Mouse (Mus musculus) layer of hippocampus, postnatal 14 days (tissue): Measurements from ENCODE around the gene Cdh15. TPM values are rescaled to one million over a fixed set of nuclear protein-coding genes. Genes with fewer than 3 reads are reported as not detected.

Source experiments
- DNase-seq, 2 experiments: peaks; one replicate each; pipeline ENCODE4 v3.0.0; 2021 to 2022; ENCODE audit warnings: low spot score in 2 of 2, mixed read lengths in 1 of 2
- total RNA-seq, 2 experiments: library from RNA; stranded (reverse); gene quantifications; 2 replicates each; pipeline ENCODE4 v1.2.3; 2021

Cdh15 gene
- total RNA-seq, 2 experiments from 2014 or later: 0.93 to 1.2 TPM

GRCm38 (mm10) chr8:122880302-122880701 lies 32.5 kb downstream of the Cdh15 start:
- no peak for DNase-seq

GRCm38 (mm10) chr8:122883671-122884070 lies 35.9 kb downstream of the Cdh15 start:
- no peak for DNase-seq

GRCm38 (mm10) chr8:122891440-122891839 lies 43.7 kb downstream of the Cdh15 start:
- no peak for DNase-seq

- DNase-seq: no peak
Observed at GRCm38 (mm10) chr8:122893451-122893850, 45.7 kb downstream of the Cdh15 start.

GRCm38 (mm10) chr8:122896317-122896716 lies 48.6 kb downstream of the Cdh15 start:
- no peak for DNase-seq

- no peak for DNase-seq
Observed at GRCm38 (mm10) chr8:122897200-122897599, 49.4 kb downstream of the Cdh15 start.

GRCm38 (mm10) chr8:122898018-122898417 lies 50.3 kb downstream of the Cdh15 start:
- no peak for DNase-seq

GRCm38 (mm10) chr8:122898473-122898872 lies 50.7 kb downstream of the Cdh15 start:
- DNase-seq: no peak

- DNase-seq: no peak
Observed at GRCm38 (mm10) chr8:122899085-122899484, 51.3 kb downstream of the Cdh15 start.

- DNase-seq: no peak
Observed at GRCm38 (mm10) chr8:122901476-122901875, 53.7 kb downstream of the Cdh15 start.

- no peak for DNase-seq
Observed at GRCm38 (mm10) chr8:122901892-122902515, 54.2 kb downstream of the Cdh15 start.

- DNase-seq: no peak
Observed at GRCm38 (mm10) chr8:122902581-122902980, 54.8 kb downstream of the Cdh15 start.

- DNase-seq: no peak
Observed at GRCm38 (mm10) chr8:122903002-122903401, 55.2 kb downstream of the Cdh15 start.

GRCm38 (mm10) chr8:122904496-122904895 lies 56.7 kb downstream of the Cdh15 start:
- no peak for DNase-seq

- DNase-seq: no peak
Observed at GRCm38 (mm10) chr8:122905346-122905745, 57.6 kb downstream of the Cdh15 start.

- peak; percentile 91 to 95 for DNase-seq
Observed at GRCm38 (mm10) chr8:122906463-122907021, 58.8 kb downstream of the Cdh15 start.

- no peak for DNase-seq
Observed at GRCm38 (mm10) chr8:122912150-122912549, 64.4 kb downstream of the Cdh15 start.

- DNase-seq: no peak
Observed at GRCm38 (mm10) chr8:122912871-122913270, 65.1 kb downstream of the Cdh15 start.

- no peak for DNase-seq
Observed at GRCm38 (mm10) chr8:122916766-122917165, 69.0 kb downstream of the Cdh15 start.
